Mouse (Mus musculus) layer of hippocampus, adult 2 months (tissue): ENCODE measurements around the gene Mrtfb. TPM values are rescaled to one million over a fixed set of nuclear protein-coding genes. Genes with fewer than 3 reads are reported as not detected.

Experiments used
- DNase-seq, 2 experiments: peaks; one replicate each; pipeline ENCODE4 v3.0.0; 2022; ENCODE audit warnings: low spot score in 2 of 2
- H3K27ac ChIP-seq: fragments of 200-600 bp; 2 replicates; pipeline ENCODE4 v1.8.1; 2022
- H3K4me3 ChIP-seq: fragments of 200-600 bp; 2 replicates; pipeline ENCODE4 v1.8.1; 2022; ENCODE audit warnings: mild to moderate bottlenecking
- CTCF ChIP-seq: fragments of 200-600 bp; conservative IDR thresholded peaks from 2 replicates; pipeline ENCODE4 v1.8.1; 2022; ENCODE audit warnings: antibody characterized with exemption, mild to moderate bottlenecking, moderate library complexity
- total RNA-seq, 2 experiments: library from RNA; stranded (reverse); gene quantifications; 2 replicates each; pipeline ENCODE4 v1.2.3; 2021

The Mrtfb gene
- total RNA-seq, 2 experiments from 2014 or later = 173 to 185 TPM

- H3K27ac ChIP-seq = no peak overlapping the region
- no peak overlapping the region for H3K4me3 ChIP-seq
- DNase-seq = no peak
- TF ChIP-seq CTCF = no peak
These were observed 167.5 kb downstream of the Mrtfb start for GRCm38 (mm10) chr16:13423587-13424355.

GRCm38 (mm10) chr16:13425804-13426203, 169.5 kb downstream of the Mrtfb start:
- H3K4me3 ChIP-seq = no peak overlapping the region
- peak in 1 of 2 experiments; percentile 67 for DNase-seq
- TF ChIP-seq CTCF = no peak
- H3K27ac ChIP-seq = peak overlapping the region; percentile 50; the same call in 1 of the 2 replicates

- DNase-seq = no peak
- H3K4me3 ChIP-seq = no peak overlapping the region
- no peak for TF ChIP-seq CTCF
- peak overlapping the region; percentile 67 for H3K27ac ChIP-seq
These were observed 170.7 kb downstream of the Mrtfb start for GRCm38 (mm10) chr16:13426831-13427589.

DNA sequence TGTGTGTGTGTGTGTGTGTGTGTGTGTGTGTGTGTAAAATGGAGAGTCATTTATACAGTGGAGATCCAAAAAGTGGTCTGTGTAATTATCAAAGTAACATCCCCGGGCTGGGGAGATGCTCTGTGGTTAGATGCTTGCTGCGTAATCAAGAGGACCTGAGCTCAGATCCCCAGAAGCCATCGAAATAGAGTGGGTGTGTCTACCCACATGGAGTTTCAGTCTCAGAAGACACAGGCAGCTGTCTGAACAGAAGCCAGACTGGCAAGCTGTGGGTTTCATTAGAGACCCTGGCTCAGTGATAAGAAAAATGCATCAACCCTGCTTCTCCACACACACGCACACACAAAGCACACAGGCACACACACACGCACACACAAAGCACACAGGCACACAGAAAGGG, 171.8 kb downstream of the Mrtfb start:
- no peak overlapping the region for H3K27ac ChIP-seq
- DNase-seq = peak in 1 of 2 experiments; percentile 43
- no peak overlapping the region for H3K4me3 ChIP-seq
- TF ChIP-seq CTCF = no peak

GRCm38 (mm10) chr16:13428806-13429205, 172.5 kb downstream of the Mrtfb start:
- DNase-seq = no peak
- no peak for TF ChIP-seq CTCF
- no peak overlapping the region for H3K4me3 ChIP-seq
- H3K27ac ChIP-seq = no peak overlapping the region

DNA sequence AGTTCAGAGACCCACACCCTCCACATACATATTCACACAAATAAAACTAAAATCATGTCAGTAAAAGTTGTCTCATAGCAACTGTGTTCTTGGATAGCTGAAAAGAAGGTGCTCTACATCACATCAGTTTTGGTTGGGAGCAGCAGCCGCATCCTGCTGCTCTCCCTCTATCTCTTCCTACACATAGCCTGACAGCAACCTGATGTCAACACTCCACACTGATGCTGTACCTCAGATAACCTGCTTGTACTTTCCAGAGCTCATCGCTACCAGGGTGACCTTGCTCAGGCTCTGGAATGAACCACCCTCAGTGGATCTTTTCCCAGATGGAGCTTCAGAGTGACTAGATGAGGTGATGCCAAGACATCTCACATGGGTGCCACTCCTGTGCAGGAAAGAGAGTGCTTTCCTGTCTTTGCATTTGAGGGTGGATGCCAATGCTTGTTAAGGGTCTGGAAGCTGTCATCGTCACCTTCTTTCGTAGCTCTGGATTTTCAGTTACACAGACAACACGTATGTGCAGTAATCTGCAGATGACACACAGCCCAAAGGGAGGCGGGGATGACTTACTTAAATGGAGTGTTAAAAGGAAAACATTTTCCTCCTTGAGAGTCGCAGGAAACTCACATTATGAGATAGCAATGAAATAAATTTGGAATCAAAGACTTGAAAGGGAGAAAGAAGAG, 173.8 kb downstream of the Mrtfb start:
- H3K4me3 ChIP-seq = no peak overlapping the region
- no peak for DNase-seq
- TF ChIP-seq CTCF = no peak
- H3K27ac ChIP-seq = no peak overlapping the region

GRCm38 (mm10) chr16:13430940-13431339, 174.7 kb downstream of the Mrtfb start:
- Histone ChIP-seq H3K27ac (no peak overlapping the region), H3K4me3 (no peak overlapping the region)
- DNase-seq = no peak
- no peak for TF ChIP-seq CTCF

- peak; percentile 42 for TF ChIP-seq CTCF
- Histone ChIP-seq H3K27ac (peak overlapping the region; percentile 67; the same call in 1 of the 2 replicates), H3K4me3 (no peak overlapping the region)
- no peak for DNase-seq
These were observed 179.3 kb downstream of the Mrtfb start for GRCm38 (mm10) chr16:13435627-13436026.

DNA sequence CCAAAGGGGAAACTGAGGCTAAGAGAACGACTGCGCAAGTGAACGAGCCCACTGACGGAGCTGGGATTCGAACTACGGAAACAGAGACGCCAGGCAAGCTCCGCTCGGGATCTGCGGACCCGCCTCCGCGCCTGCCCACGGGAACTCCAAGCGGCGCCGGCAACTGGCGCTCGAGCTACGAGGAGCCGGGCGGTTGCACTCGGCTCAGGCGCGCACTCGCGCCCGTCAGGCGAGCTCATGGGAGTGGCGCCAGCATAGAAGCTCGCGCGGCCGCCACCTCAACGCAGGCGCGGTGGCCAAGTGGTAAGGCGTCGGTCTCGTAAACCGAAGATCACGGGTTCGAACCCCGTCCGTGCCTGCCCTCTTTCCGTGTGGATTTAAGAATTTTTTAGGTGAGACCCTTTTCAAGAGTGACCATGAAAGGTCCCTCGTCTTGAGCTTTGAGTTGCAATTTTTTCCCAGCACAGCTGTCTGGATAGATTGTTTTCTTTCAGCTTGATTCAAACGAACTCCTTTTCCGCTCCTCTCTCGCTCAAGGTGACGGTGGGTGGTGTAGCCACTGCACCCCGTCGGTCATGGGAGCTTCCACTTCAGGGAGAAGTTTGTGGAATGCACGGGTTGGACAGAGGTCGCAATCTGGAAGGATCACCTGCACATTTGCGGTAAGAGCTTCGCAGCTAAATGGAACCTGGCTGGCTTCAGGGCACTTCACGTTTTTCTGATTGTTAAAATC, 180.9 kb downstream of the Mrtfb start:
- peak overlapping the region; percentile 85 for H3K4me3 ChIP-seq
- DNase-seq = peak; percentile 97 to 99
- peak overlapping the region; percentile 82 for H3K27ac ChIP-seq
- TF ChIP-seq CTCF = no peak

DNA sequence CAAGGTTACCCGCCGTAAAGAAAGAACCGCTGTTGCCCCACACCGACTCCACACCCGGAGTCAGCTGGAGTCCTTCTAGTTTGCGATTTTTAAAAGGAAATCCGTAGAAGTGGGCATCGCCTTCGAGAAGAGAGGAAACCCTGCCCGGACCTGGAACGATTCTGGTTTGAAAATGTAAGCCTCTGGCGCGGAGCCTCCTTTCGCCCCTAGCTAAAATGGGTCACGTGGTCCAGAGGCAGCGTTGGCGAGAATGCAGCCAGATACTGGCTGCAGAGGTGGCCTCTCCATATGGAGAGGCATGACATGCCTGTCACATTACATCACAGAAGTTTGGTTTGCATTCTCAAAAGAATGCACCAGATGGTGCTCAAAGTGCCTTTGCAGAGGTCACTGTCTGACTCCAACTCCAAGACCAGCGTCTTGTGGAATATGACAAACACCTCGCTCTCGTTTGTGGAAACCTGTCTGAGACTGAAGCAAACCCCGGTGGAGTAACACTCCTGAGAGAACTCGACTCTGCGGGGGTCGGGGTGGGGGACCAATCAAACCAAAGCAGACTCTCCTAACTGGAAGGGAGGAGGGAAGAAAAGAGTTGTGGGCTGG, 181.6 kb downstream of the Mrtfb start:
- TF ChIP-seq CTCF = peak; percentile 57
- Histone ChIP-seq H3K27ac (peak overlapping the region; percentile 82), H3K4me3 (peak overlapping the region; percentile 85)
- no peak for DNase-seq

GRCm38 (mm10) chr16:13440468-13440867, 184.2 kb downstream of the Mrtfb start:
- H3K27ac ChIP-seq = no peak overlapping the region
- peak; percentile 89 for TF ChIP-seq CTCF
- DNase-seq = peak in 1 of 2 experiments; percentile 39

GRCm38 (mm10) chr16:13443764-13444163, 187.5 kb downstream of the Mrtfb start:
- TF ChIP-seq CTCF = no peak
- DNase-seq = no peak
- Histone ChIP-seq H3K27ac (no peak overlapping the region), H3K4me3 (no peak overlapping the region)

More at GRCm38 (mm10) chr16:13440468-13440867, 184.2 kb downstream of the Mrtfb start:
- H3K4me3 ChIP-seq = no peak overlapping the region
